Mouse (Mus musculus): ENCODE data around the gene Mboat7. TPM values are rescaled to one million over a fixed set of nuclear protein-coding genes. Genes with fewer than 3 reads are reported as not detected.
"Not testable (repeated sequence)": the region's sequence is repeated elsewhere in the genome, so short reads cannot be mapped to it uniquely, and the experiment has no call there.

Mboat7 gene
- 35.5 and 40.7 TPM in 2 replicates for polyA plus RNA-seq (2015; fragmentation: Nextera tagmentation; extraction: Ambion mirVana)

DNA sequence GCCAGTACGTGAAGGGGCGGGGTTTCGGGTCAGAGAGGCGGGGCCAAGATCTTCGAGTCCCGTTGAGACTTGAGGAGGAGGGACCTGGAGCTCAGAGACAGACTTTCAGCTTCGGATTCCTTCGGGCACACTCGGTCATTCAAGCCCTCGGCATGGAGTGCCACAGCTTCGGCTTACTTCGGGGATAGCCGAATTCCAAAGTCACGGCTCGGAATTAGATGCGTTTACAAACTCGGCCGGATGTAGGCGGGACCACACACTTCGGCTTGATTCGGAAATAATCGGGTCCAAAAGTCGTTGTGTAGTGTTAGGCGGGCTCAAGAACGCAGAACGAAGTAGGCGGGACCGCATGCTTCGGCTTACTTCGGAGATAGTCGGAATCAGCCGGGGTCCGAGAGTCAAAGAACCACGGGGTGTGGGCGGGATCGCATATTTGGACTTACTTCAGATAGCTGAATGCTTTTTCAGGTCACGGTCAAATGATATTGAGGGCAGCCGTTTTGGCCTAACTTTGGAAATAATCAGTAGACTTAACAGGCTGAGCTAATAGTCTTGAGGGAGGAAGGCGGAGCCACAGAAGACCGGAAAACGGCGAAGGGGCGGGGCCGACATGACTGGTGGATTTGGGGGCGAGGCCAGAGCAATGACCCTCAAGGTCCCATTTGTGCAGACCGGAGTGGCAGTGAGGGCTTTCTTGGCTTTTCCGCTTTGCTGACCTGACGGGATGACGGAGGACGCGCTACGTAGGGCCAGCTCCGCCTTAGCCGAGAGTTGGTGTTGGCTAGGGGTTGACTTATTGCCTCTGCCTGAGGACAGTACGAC lies at the start of gene Mboat7:
Gene Mboat7, minus strand, starts transcription at position 537 of the 822 bp plus-strand sequence.
- ATAC-seq (ENCODE audit: extremely low read depth, insufficient number of reproducible peaks, low FRiP score, low TSS enrichment) = peak; percentile 79
- Histone ChIP-seq H3K4me3 (peak within 1 kb of the TSS; percentile 79), H3K36me3 (peaks cover 48% of the 10 kb centered on the region), H3K4me2 (peak within 1 kb of the TSS; percentile 96), H3K27ac (replicated peaks) (peak within 1 kb of the TSS; percentile 99), H3K9me3 (no peaks in the 10 kb centered on the region), H3K4me1 (peaks cover 25% of the 10 kb centered on the region), H3K27me3 (replicated peaks) (no peaks in the 10 kb centered on the region), H3K9ac (peak within 1 kb of the TSS; percentile 88)
- under 1% methylated on average over 55 of the region's 55 CpGs for WGBS

DNA sequence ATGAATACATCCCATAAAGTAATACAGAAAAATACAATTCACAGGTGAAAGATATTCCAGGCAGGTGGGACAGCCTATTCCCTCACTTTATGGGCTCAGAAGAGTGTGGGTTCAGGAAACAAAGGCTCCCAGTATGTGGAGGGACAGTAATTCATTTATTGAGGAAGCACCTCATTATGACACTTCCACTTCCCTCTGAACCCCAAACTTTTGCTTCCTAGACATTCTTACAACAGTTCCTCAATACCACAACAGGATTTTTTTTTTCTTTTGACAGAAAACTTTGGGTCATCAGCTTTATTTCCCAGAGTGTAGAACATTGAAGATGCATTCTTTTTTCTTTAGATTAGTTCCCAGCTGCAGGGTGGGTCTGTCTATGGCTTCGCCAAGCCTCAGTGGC lies 39.4 kb upstream of the Mboat7 start:
- not testable (repeated sequence) for H3K4me2 ChIP-seq; H3K4me1 ChIP-seq; H3K27me3 ChIP-seq (replicated peaks); H3K9me3 ChIP-seq; ATAC-seq (ENCODE audit: extremely low read depth, insufficient number of reproducible peaks, low FRiP score, low TSS enrichment); H3K36me3 ChIP-seq; H3K4me3 ChIP-seq; H3K9ac ChIP-seq; H3K27ac ChIP-seq (replicated peaks)
- WGBS = no CpG with 5 or more reads among the region's 1 CpGs

DNA sequence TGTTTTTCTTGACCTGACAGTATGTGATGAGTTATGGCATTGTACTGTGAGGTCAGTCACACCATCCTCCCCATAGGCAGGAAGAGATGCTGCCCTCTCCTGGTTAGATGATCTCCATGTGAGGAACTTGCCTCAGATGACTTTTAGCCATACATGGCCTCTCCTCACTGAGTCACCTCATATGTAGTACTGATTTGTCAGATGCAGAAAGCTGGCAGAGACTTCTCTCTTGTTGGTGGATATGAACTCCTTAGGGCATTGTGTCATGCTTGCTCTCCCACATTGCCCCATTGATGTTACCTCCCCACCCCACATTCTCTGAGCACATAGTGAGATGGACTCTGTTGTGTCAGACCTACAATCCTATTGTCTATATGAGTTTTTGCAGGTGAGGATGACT lies 32.1 kb upstream of the Mboat7 start:
- not testable (repeated sequence) for H3K4me1 ChIP-seq; H3K9ac ChIP-seq; H3K9me3 ChIP-seq; H3K27ac ChIP-seq (replicated peaks); ATAC-seq (ENCODE audit: extremely low read depth, insufficient number of reproducible peaks, low FRiP score, low TSS enrichment); H3K4me2 ChIP-seq; H3K27me3 ChIP-seq (replicated peaks); H3K36me3 ChIP-seq; H3K4me3 ChIP-seq

DNA sequence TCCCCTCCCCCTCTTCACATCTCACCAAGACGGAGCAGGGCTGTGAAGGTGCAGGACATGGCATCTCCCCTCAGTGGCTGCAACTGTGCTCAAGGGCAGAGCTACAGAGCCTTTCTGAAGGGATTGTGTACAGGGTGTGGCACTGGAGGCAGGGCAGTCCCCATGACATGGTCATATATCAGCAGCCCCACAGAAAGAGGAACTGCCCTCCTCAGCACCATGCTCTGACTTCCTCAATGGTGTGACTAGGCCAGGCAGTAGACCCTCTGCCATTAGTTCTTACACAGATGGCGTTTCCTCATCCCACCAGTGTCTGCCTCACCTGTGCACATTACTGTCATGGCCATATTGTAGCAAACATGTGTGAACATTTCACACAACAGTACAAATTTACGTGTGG lies 26.9 kb upstream of the Mboat7 start, which contains the start of gene Pirb:
Gene Pirb, minus strand, starts transcription at position 124 of the 400 bp plus-strand sequence.
- not testable (repeated sequence) for H3K27ac ChIP-seq (replicated peaks); H3K27me3 ChIP-seq (replicated peaks); H3K4me1 ChIP-seq; H3K36me3 ChIP-seq; H3K4me2 ChIP-seq; H3K4me3 ChIP-seq; ATAC-seq (ENCODE audit: extremely low read depth, insufficient number of reproducible peaks, low FRiP score, low TSS enrichment); H3K9me3 ChIP-seq; H3K9ac ChIP-seq
- WGBS = 31% methylated on average over 1 of the region's 3 CpGs

DNA sequence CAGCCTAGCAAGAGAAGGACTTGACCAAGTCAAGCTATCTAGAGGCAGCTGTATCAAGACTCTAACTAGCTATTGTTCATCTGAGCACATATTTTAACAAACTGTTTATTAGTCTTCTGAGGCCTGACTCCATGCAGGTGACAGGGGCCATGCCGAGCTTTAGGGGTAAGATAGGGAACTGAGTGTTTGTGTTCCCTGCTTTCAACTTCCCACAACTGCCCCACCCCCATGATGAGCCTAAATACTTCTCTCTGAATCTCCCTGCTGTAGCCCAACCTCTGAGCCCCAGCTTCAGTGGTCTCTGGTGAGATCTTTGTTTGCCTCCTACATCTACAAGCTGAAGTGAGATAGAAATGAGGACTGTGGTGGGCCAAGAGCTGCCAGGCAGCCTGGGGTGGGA lies 21.9 kb upstream of the Mboat7 start:
- WGBS = 27% methylated on average over 1 of the region's 1 CpGs
- Histone ChIP-seq H3K9ac (no peak overlapping the region), H3K27ac (replicated peaks) (no peak overlapping the region)

DNA sequence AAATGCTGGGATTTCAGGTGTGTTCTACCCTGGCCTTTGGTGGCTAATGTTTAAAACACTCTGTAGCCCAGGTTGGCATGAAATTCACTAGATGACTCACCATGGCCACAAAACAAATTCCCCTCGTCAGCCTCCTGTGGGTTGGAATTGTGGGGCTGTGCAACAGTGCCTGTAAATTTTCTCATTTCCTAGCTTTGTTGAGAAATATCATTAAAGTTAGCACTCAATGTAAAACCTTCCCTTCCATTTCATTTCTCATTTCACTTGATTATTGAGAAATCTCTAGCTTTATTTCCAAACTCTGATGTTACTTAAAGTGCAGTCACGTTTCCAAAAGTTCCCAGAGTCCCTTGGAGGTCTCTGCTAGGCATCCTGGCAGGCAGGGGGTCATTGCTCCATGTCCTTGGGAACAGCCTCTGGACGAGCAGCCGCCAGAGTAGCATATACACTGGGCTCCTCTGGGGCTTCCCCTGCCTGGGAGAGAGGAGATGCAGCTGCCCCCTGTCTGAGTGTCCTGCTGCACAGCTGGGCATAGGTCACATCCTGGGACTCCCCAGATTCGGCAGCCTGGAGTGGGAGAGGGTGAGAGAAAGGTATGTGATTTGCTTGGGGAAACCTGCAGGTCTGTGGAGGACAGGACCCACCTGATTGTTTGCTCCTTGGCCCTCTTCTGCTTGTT lies 19.1 kb upstream of the Mboat7 start:
- Histone ChIP-seq H3K9ac (no peak overlapping the region), H3K4me1 (no peaks in the 10 kb centered on the region), H3K27me3 (replicated peaks) (no peaks in the 10 kb centered on the region), H3K4me2 (no peak overlapping the region), H3K4me3 (no peak overlapping the region), H3K9me3 (no peaks in the 10 kb centered on the region), H3K36me3 (peaks cover 10% of the 10 kb centered on the region), H3K27ac (replicated peaks) (no peak overlapping the region)
- 35% methylated on average over 5 of the region's 5 CpGs for WGBS
- no peak for ATAC-seq (ENCODE audit: extremely low read depth, insufficient number of reproducible peaks, low FRiP score, low TSS enrichment)

More for the DNA sequence above, 21.9 kb upstream of the Mboat7 start:
- Histone ChIP-seq H3K4me1 (no peaks in the 10 kb centered on the region), H3K4me3 (no peak overlapping the region), H3K9me3 (no peaks in the 10 kb centered on the region), H3K27me3 (replicated peaks) (no peaks in the 10 kb centered on the region), H3K4me2 (no peak overlapping the region), H3K36me3 (no peaks in the 10 kb centered on the region)
- no peak for ATAC-seq (ENCODE audit: extremely low read depth, insufficient number of reproducible peaks, low FRiP score, low TSS enrichment)

DNA sequence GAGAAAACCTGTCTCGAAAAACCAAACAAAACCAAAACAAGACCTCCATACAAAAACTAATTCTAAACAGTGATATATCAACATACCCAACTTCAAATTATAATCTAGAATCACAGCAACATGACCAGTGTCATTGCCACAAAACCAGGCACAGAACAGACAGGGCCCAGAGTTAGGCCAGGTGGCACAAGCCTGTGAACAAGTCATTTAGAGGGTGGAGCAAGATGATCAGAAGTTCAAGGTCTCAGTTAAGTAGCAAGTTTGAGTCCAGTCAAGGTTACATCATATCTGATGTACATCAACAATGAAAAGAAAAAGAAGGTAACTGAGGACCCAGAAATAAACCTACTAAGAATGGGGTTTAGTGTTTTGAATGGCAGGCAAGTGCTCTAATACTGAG lies 15.7 kb upstream of the Mboat7 start:
- no peak for ATAC-seq (ENCODE audit: extremely low read depth, insufficient number of reproducible peaks, low FRiP score, low TSS enrichment)
- no peak overlapping the region for H3K9ac ChIP-seq

DNA sequence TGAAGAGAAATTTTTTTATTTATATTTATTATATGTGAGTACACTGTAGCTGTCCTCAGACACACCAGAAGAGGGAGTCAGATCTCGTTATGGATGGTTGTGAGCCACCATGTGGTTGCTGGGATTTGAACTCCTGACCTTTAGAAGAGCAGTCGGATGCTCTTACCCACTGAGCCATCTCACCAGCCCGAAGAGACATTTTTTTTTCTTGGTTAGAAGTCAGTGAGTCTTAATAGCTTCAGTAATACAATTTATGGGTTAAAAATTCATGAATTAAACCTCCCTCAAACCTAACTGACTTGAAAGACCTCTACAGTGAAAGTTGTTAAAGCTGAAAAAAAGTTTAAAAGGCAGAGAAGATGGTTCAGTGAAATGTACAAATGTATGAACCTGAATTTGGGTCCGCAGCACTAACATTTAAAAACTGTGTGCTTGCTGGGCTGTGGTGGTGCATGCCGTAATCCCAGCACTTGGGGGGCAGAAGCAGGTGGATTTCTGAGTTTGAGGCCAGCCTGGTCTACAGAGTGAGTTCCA lies 15.2 kb upstream of the Mboat7 start:
- WGBS = 48% methylated on average over 5 of the region's 5 CpGs
- not testable (repeated sequence) for H3K9me3 ChIP-seq; H3K27ac ChIP-seq (replicated peaks); ATAC-seq (ENCODE audit: extremely low read depth, insufficient number of reproducible peaks, low FRiP score, low TSS enrichment); H3K4me2 ChIP-seq; H3K9ac ChIP-seq; H3K4me3 ChIP-seq; H3K27me3 ChIP-seq (replicated peaks)
- H3K4me1 ChIP-seq = peaks cover 21% of the 10 kb centered on the region
- peaks cover 40% of the 10 kb centered on the region for H3K36me3 ChIP-seq

More for the DNA sequence above, 15.7 kb upstream of the Mboat7 start:
- H3K27ac ChIP-seq (replicated peaks) = no peak overlapping the region
- no peak overlapping the region for H3K4me3 ChIP-seq
- H3K4me2 ChIP-seq = no peak overlapping the region
- WGBS = 85% methylated on average over 1 of the region's 1 CpGs
- H3K9me3 ChIP-seq = no peaks in the 10 kb centered on the region
- no peaks in the 10 kb centered on the region for H3K27me3 ChIP-seq (replicated peaks)
- peaks cover 40% of the 10 kb centered on the region for H3K36me3 ChIP-seq
- peaks cover 21% of the 10 kb centered on the region for H3K4me1 ChIP-seq

DNA sequence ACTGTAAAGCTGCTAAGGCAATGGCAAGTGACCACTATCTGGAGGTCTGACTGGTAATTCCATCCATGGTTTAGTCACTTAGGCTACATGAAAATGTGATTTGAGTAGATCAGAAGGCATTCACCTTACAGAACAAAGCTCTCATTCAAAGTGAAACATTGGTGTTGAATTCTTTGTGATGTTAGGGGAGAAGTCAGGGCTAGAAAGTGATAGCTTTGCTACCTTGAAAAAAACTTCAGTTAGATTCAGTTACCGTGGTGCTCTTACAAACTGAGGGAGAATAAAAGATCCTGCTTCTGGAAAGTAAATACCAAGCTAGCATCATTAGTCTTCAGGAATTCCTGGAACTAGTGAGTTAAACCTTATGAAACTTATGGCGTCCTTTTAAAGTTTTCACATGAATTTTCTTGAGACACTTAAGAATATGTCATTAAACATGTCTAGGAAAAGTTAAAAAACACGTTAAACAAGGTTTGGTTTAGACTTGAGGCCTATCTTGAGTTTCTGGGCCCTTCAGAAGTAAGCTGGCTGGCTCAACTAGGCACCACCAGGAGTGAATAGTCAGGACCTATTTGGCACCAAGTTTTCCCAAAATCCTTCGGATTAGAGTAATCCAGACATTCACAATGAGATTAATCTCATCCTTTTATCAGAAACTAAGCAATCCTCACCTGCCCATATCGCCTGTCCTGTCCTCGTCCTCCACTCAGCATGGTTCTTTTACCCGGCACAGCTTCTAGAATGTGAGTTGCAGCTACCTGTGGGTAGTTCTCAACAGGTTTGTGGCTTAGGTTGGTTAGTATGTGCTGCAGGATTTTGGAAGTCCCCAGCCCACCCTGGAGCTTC lies 14.5 kb upstream of the Mboat7 start:
- Histone ChIP-seq H3K9ac (no peak overlapping the region), H3K9me3 (no peaks in the 10 kb centered on the region), H3K4me1 (peaks cover 21% of the 10 kb centered on the region), H3K4me2 (no peak overlapping the region), H3K36me3 (peaks cover 40% of the 10 kb centered on the region), H3K27me3 (replicated peaks) (no peaks in the 10 kb centered on the region), H3K27ac (replicated peaks) (no peak overlapping the region), H3K4me3 (no peak overlapping the region)
- no peak for ATAC-seq (ENCODE audit: extremely low read depth, insufficient number of reproducible peaks, low FRiP score, low TSS enrichment)
- 40% methylated on average over 7 of the region's 7 CpGs for WGBS

DNA sequence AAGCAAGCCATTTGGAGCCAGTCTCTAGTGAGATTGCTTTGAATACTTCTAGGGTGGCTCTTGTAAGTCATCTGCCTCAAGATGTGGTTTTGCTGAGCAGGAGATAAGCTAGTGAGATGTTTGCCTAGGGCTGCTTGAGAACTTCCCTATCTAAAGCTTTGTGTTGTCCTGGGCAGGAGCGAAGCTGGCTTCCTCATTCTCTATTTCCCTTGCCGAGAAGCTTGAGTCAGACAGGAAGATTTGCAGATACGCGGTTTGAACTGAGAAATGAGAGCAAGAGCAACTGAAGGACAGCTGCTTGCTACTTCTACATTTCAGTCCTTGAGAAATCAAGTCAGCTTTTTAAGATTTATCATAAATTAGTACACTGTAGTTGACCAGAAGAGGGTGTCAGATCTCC lies 13.7 kb upstream of the Mboat7 start:
- Histone ChIP-seq H3K9ac (no peak overlapping the region), H3K27me3 (replicated peaks) (no peaks in the 10 kb centered on the region), H3K4me3 (no peak overlapping the region), H3K36me3 (peaks cover 41% of the 10 kb centered on the region), H3K27ac (replicated peaks) (0 out of 2 replicates have a peak overlapping the region, but pooled peaks have one; percentile 9), H3K4me2 (peak overlapping the region; percentile 78; the same call in 1 of the 2 replicates), H3K4me1 (peaks cover 21% of the 10 kb centered on the region), H3K9me3 (no peaks in the 10 kb centered on the region)
- no peak for ATAC-seq (ENCODE audit: extremely low read depth, insufficient number of reproducible peaks, low FRiP score, low TSS enrichment)
- 42% methylated on average over 4 of the region's 4 CpGs for WGBS

All from heart, embryonic 13.5 days (tissue).